Mouse (Mus musculus) urinary bladder, postnatal 14 days (tissue): ENCODE results near the gene Pcmt1.
A peak's percentile ranks its signal among the peaks of the same experiment; 100 is the strongest.

Experiments used
- DNase-seq: peaks from one replicate; pipeline ENCODE4 v3.0.0; 2021; ENCODE audit warnings: low spot score

The Pcmt1 gene

GRCm38 (mm10) chr10:7589592-7590233 is 91.2 kb downstream of the Pcmt1 start, which contains the start of gene Lrp11:
TSS of gene Lrp11 (plus strand) at chr10:7589800.
- peak; percentile 91 for DNase-seq

- DNase-seq, result no peak
Measured at GRCm38 (mm10) chr10:7586771-7587170, 94.2 kb downstream of the Pcmt1 start.

- no peak for DNase-seq
Measured at GRCm38 (mm10) chr10:7582891-7583557, 97.9 kb downstream of the Pcmt1 start.

- no peak for DNase-seq
Measured at GRCm38 (mm10) chr10:7582157-7582890, 98.6 kb downstream of the Pcmt1 start.

GRCm38 (mm10) chr10:7581401-7581800 is 99.5 kb downstream of the Pcmt1 start:
- no peak for DNase-seq
